Mouse (Mus musculus): ENCODE results near the gene Scin. TPM values are rescaled to one million over a fixed set of nuclear protein-coding genes. Genes with fewer than 3 reads are reported as not detected.

Scin gene
- polyA plus RNA-seq, 1 experiment from 2014 or later, result not detected

DNA sequence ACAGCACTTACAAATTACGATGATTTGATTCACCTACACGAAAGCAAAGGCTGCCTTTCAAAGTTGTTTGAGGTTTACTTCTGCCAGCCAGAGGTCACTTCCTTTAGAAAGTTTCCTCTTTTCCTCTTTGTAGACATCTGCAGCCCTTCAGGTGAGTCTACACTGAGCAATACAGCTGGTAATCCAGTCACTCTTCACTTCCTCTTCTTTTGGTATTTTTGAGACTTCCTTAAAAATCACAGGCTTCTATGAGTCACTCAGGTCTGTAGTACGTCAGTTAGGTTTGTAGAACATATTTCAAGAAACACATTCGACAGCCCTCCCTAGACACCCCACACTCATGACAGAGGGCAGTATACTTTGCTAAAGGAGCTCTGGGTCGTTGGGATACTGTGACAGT is 6.7 kb upstream of the Scin start:
- WGBS, result 86% methylated on average over 5 of the region's 5 CpGs
- H3K9ac ChIP-seq (replicated peaks), result no peak overlapping the region
- no peak overlapping the region for H3K27ac ChIP-seq (replicated peaks)
- no peak for ATAC-seq (replicated peaks)
- H3K4me1 ChIP-seq, result no peaks in the 10 kb centered on the region
- H3K27me3 ChIP-seq, result no peaks in the 10 kb centered on the region
- no peak overlapping the region for H3K4me3 ChIP-seq
- H3K9me3 ChIP-seq, result no peaks in the 10 kb centered on the region
- H3K36me3 ChIP-seq, result no peaks in the 10 kb centered on the region
- no peak overlapping the region for H3K4me2 ChIP-seq (replicated peaks)

DNA sequence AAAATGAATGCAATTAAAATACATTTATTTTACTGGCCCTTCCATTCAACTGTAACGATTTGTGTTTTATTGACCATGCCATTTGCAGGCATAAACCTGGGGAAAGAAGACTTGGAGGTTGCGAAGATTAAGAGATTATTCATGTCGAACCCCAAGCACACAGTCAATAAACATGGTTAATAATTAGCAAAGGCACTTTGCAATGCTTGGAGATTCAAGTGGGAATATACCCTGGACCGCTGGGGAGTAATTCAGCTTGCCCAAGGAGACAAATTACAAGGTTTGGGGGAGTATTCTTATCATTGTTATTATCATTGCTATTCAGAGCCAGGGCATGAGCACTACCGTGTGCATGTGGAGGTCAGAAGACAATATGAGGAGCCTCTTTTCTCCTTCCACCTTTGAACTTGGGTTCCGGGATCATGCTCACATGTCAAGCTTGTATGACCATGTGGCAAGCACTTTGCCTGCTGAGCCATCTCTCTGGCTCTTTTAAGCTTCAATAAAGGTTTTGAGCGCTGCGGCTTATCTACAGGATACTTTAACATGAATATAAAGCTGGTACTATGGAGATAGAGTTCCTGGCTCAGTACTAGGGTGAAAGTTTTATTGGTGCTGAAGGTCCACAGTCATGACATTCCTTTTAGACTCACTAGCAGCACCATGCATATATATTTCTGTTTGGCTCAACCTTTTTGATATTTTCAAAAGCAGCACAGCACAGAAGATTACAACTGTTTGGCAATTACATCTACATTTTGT is 5.6 kb upstream of the Scin start:
- Histone ChIP-seq H3K27ac (replicated peaks) (no peak overlapping the region), H3K4me2 (replicated peaks) (no peak overlapping the region), H3K9me3 (no peaks in the 10 kb centered on the region), H3K4me3 (no peak overlapping the region), H3K9ac (replicated peaks) (no peak overlapping the region), H3K4me1 (no peaks in the 10 kb centered on the region), H3K27me3 (no peaks in the 10 kb centered on the region), H3K36me3 (no peaks in the 10 kb centered on the region)
- no peak for ATAC-seq (replicated peaks)
- WGBS, result 91% methylated on average over 8 of the region's 8 CpGs

GRCm38 (mm10) chr12:40134529-40134928 is 501 bp upstream of the Scin start:
- 48% methylated on average over 11 of the region's 11 CpGs for WGBS
- ATAC-seq (replicated peaks), result no peak
- H3K9me3 ChIP-seq, result no peaks in the 10 kb centered on the region
- H3K4me3 ChIP-seq, result peak overlapping the region; percentile 41
- no peak overlapping the region for H3K27ac ChIP-seq (replicated peaks)
- H3K9ac ChIP-seq (replicated peaks), result no peak overlapping the region
- no peaks in the 10 kb centered on the region for H3K36me3 ChIP-seq
- peak overlapping the region; percentile 77 for H3K4me2 ChIP-seq (replicated peaks)
- H3K4me1 ChIP-seq, result peaks cover 14% of the 10 kb centered on the region
- peaks cover 8% of the 10 kb centered on the region; the same call in 1 of the 2 replicates for H3K27me3 ChIP-seq

GRCm38 (mm10) chr12:40133194-40133572 is 845 bp downstream of the Scin start:
- Histone ChIP-seq H3K4me2 (replicated peaks) (peak overlapping the region; percentile 77), H3K27me3 (peaks cover 8% of the 10 kb centered on the region; the same call in 1 of the 2 replicates), H3K9me3 (no peaks in the 10 kb centered on the region), H3K4me1 (peaks cover 14% of the 10 kb centered on the region), H3K9ac (replicated peaks) (peak overlapping the region; percentile 32; the same call in 1 of the 2 replicates), H3K27ac (replicated peaks) (no peak overlapping the region), H3K4me3 (peak overlapping the region; percentile 41), H3K36me3 (no peaks in the 10 kb centered on the region)
- 12% methylated on average over 10 of the region's 10 CpGs for WGBS
- ATAC-seq (replicated peaks), result 0 out of 2 replicates have a peak, but pooled peaks have one; percentile 23

DNA sequence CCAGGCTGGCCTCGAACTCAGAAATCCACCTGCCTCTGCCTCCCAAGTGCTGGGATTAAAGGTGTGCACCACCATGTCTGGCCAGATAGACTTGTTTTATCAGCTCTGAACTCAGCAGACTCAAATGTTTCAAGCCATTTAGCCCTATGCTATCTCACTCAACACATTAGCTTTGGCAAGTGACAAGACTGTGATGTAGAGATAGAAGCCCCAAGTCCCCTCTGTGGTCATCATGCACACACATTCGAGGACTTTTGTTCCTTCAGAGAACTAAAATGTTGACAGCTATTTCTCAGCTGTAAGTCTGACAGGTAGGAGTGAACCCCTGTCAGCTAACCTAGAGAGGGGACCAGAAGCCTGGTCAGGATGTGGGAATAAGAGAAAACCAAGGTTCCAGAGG is 15.2 kb downstream of the Scin start:
- 84% methylated on average over 2 of the region's 2 CpGs for WGBS
- Histone ChIP-seq H3K4me3 (no peak overlapping the region), H3K4me2 (replicated peaks) (no peak overlapping the region)

DNA sequence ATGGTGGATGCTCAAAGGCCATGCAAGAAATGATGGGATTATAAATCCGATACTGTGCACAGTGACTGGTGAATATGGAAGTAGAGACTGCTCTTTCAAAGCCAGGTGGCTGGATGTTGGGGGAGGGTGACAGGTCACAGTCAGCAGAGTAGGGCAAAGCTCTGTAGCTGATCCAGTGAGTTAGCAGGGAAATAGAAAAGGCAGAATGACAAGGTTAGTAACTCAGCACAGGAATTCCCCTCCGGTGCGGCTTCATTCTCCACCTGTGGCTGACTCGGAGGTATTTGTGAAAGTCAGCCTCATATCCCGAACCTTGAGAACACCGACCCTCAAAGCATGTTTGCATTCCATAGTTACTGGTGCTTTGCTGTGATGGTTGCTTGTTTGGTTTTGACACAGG is 17.0 kb downstream of the Scin start:
- 96% methylated on average over 6 of the region's 6 CpGs for WGBS

More for the DNA sequence above, 15.2 kb downstream of the Scin start:
- Histone ChIP-seq H3K36me3 (no peaks in the 10 kb centered on the region), H3K9me3 (no peaks in the 10 kb centered on the region), H3K4me1 (no peaks in the 10 kb centered on the region), H3K27ac (replicated peaks) (no peak overlapping the region), H3K27me3 (no peaks in the 10 kb centered on the region), H3K9ac (replicated peaks) (no peak overlapping the region)
- no peak for ATAC-seq (replicated peaks)

DNA sequence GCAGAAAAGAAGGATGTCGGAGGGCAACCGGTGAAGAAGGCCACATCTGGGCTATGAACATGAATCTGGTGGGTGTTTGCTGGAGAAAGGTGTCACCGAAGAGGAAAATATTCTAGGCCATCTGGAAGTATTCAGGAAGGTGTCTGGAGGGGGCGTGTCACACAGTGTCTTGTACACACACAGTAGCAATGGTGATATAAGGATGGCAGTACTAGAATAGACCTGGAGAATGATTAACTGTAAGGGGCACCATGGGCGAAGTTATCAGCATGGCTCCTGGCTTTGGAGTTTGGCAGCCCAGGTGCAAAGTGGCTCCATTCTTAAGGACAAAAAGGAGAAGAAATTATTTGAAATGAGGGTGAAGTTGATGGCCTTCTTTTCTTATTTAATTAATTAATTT is 17.8 kb downstream of the Scin start:
- Histone ChIP-seq H3K4me2 (replicated peaks) (no peak overlapping the region), H3K9ac (replicated peaks) (no peak overlapping the region), H3K4me3 (no peak overlapping the region), H3K27me3 (no peaks in the 10 kb centered on the region), H3K9me3 (no peaks in the 10 kb centered on the region), H3K4me1 (no peaks in the 10 kb centered on the region), H3K27ac (replicated peaks) (no peak overlapping the region), H3K36me3 (no peaks in the 10 kb centered on the region)
- ATAC-seq (replicated peaks), result no peak
- WGBS, result 94% methylated on average over 5 of the region's 5 CpGs

More for the DNA sequence above, 17.0 kb downstream of the Scin start:
- Histone ChIP-seq H3K27ac (replicated peaks) (no peak overlapping the region), H3K9ac (replicated peaks) (no peak overlapping the region), H3K4me2 (replicated peaks) (no peak overlapping the region), H3K36me3 (no peaks in the 10 kb centered on the region), H3K9me3 (no peaks in the 10 kb centered on the region), H3K27me3 (no peaks in the 10 kb centered on the region), H3K4me3 (no peak overlapping the region), H3K4me1 (no peaks in the 10 kb centered on the region)
- ATAC-seq (replicated peaks), result no peak

DNA sequence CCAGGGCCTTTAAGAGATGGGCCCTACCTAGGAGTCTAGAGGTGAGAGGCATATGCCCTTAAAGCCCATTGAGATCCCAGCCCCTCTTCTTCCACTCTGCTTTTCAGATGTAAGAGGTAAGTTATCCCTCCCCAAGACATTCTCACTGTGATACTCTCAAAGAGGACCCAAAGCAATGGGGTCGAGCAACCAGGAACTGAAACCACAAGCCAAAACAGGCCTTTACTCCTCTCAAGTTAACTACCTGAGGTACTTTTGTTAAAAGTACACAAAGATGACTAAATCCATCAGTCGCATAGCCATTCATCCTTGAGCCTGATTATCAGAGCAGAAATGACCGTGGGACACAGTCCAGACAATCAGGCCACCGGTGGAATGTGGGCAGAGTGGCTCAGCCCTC is 19.1 kb downstream of the Scin start:
- H3K27ac ChIP-seq (replicated peaks), result no peak overlapping the region
- 93% methylated on average over 4 of the region's 4 CpGs for WGBS
- no peak for ATAC-seq (replicated peaks)
- H3K27me3 ChIP-seq, result no peaks in the 10 kb centered on the region
- H3K4me1 ChIP-seq, result no peaks in the 10 kb centered on the region
- H3K9ac ChIP-seq (replicated peaks), result no peak overlapping the region
- no peak overlapping the region for H3K4me2 ChIP-seq (replicated peaks)
- H3K4me3 ChIP-seq, result no peak overlapping the region
- H3K9me3 ChIP-seq, result no peaks in the 10 kb centered on the region
- no peaks in the 10 kb centered on the region for H3K36me3 ChIP-seq

GRCm38 (mm10) chr12:40114020-40114419 is 20.0 kb downstream of the Scin start:
- Histone ChIP-seq H3K9ac (replicated peaks) (no peak overlapping the region), H3K4me3 (no peak overlapping the region), H3K36me3 (no peaks in the 10 kb centered on the region), H3K4me2 (replicated peaks) (no peak overlapping the region), H3K4me1 (no peaks in the 10 kb centered on the region), H3K9me3 (no peaks in the 10 kb centered on the region), H3K27me3 (no peaks in the 10 kb centered on the region), H3K27ac (replicated peaks) (no peak overlapping the region)
- WGBS, result 88% methylated on average over 3 of the region's 3 CpGs
- ATAC-seq (replicated peaks), result no peak

DNA sequence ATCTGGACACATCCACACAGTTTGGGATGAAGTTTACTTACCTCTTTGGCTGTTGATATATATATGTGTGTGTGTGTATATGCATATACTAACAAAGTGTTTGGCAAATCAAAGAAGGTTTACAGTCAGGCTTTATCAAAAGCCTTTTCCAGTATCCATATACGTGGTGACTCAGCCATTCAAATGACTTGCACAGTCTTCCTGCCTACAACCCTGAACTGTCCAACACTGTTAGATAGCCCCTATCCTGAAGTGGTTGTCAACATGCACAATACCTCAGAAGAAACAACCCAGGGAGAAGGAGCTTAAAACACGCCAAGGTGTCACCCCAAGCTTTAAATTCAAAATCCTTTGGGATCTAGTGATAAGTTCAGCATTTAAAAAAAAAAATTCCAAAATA is 20.4 kb downstream of the Scin start:
- Histone ChIP-seq H3K9ac (replicated peaks) (no peak overlapping the region), H3K36me3 (no peaks in the 10 kb centered on the region), H3K9me3 (no peaks in the 10 kb centered on the region), H3K27me3 (no peaks in the 10 kb centered on the region), H3K4me1 (no peaks in the 10 kb centered on the region), H3K4me2 (replicated peaks) (no peak overlapping the region), H3K27ac (replicated peaks) (no peak overlapping the region), H3K4me3 (no peak overlapping the region)
- WGBS, result 85% methylated on average over 2 of the region's 2 CpGs
- no peak for ATAC-seq (replicated peaks)

DNA sequence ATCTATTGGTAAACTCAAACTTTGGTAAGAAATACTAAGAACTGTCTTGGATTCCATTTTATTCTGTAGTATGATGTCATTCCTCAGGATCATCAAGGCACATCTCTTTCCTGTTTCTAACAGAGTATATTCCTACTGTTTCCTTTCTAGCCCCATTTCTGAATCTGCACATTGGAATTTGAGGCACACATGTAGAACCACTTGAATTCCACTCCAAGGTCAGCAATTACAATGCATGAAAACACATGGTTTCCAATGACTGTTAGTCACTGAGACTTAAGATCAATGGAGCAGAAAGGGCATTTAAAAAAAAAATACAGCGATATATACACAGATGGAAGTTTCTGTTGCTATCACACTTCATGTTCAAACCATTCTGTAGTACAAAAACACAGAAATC is 24.8 kb downstream of the Scin start:
- no peak overlapping the region for H3K4me3 ChIP-seq
- no peak overlapping the region for H3K9ac ChIP-seq (replicated peaks)
- H3K4me1 ChIP-seq, result no peaks in the 10 kb centered on the region
- H3K4me2 ChIP-seq (replicated peaks), result no peak overlapping the region
- no peaks in the 10 kb centered on the region for H3K9me3 ChIP-seq
- no peaks in the 10 kb centered on the region for H3K27me3 ChIP-seq
- H3K27ac ChIP-seq (replicated peaks), result no peak overlapping the region
- no peaks in the 10 kb centered on the region for H3K36me3 ChIP-seq
- no peak for ATAC-seq (replicated peaks)
- WGBS, result 86% methylated on average over 1 of the region's 1 CpGs

DNA sequence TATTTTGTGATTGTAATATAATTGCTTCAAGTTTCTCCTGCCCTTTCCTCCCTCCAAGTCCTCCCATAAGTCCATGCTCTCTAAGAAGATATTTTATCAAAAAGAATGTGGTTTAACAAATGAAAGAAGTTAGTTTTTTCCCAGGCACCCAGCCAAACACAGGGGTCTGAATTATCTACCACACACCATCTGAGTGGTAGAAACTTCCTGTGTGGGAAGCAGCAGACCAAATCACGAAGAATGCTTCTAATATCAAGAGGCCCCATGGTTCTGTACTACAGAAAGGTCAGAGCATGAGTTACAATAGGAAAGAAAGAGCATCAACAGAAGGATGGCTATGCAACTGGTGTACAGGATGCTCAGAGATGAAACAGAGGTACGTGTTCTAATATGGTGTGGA is 25.9 kb downstream of the Scin start:
- ATAC-seq (replicated peaks), result no peak
- WGBS, result 84% methylated on average over 2 of the region's 2 CpGs

GRCm38 (mm10) chr12:40106874-40107273 is 27.2 kb downstream of the Scin start:
- no peak for ATAC-seq (replicated peaks)
- H3K9me3 ChIP-seq, result no peaks in the 10 kb centered on the region
- no peak overlapping the region for H3K27ac ChIP-seq (replicated peaks)
- H3K4me2 ChIP-seq (replicated peaks), result no peak overlapping the region
- H3K4me3 ChIP-seq, result no peak overlapping the region
- WGBS, result 80% methylated on average over 5 of the region's 5 CpGs
- no peaks in the 10 kb centered on the region for H3K27me3 ChIP-seq
- no peaks in the 10 kb centered on the region for H3K4me1 ChIP-seq
- H3K36me3 ChIP-seq, result no peaks in the 10 kb centered on the region
- no peak overlapping the region for H3K9ac ChIP-seq (replicated peaks)

More for the DNA sequence above, 25.9 kb downstream of the Scin start:
- Histone ChIP-seq H3K36me3 (no peaks in the 10 kb centered on the region), H3K9ac (replicated peaks) (no peak overlapping the region), H3K27ac (replicated peaks) (no peak overlapping the region), H3K27me3 (no peaks in the 10 kb centered on the region), H3K4me1 (no peaks in the 10 kb centered on the region), H3K9me3 (no peaks in the 10 kb centered on the region), H3K4me2 (replicated peaks) (no peak overlapping the region), H3K4me3 (no peak overlapping the region)

Data from forebrain, embryonic 15.5 days (tissue).